Mouse (Mus musculus) midbrain, embryonic 14.5 days (tissue): Measurements from ENCODE around the gene Ddx54. TPM values are rescaled to one million over a fixed set of nuclear protein-coding genes. Genes with fewer than 3 reads are reported as not detected.

ENCODE experiments used
- ATAC-seq: fragments of 200-750 bp; cut with Nextera tagmentation; 2 replicates; pipeline ENCODE4 v1.8.0; 2017; ENCODE audit warnings: moderate number of reproducible peaks, moderate library complexity; ENCODE audit not compliant: low FRiP score, low TSS enrichment
- DNase-seq: peaks from one replicate; pipeline ENCODE4 v3.0.0-alpha.2; 2015
- H3K27ac ChIP-seq: fragments of 300-500 bp; sonication (generic); replicated peaks from 2 replicates; pipeline ENCODE4 v1.5.1; 2014; ENCODE audit warnings: mild to moderate bottlenecking, low read depth, low read length, moderate library complexity
- H3K27me3 ChIP-seq: fragments of 300-500 bp; sonication (generic); 2 replicates; pipeline ENCODE4 v1.6.1; 2014; ENCODE audit warnings: low read length, control low read depth, mixed read lengths; ENCODE audit not compliant: control insufficient read depth, insufficient read depth
- H3K36me3 ChIP-seq: fragments of 300-500 bp; sonication (generic); 2 replicates; pipeline ENCODE4 v1.6.1; 2014; ENCODE audit warnings: low read length, control low read depth; ENCODE audit not compliant: control insufficient read depth, insufficient read depth
- H3K4me1 ChIP-seq: fragments of 300-500 bp; sonication (generic); 2 replicates; pipeline ENCODE4 v1.6.1; 2014; ENCODE audit warnings: mild to moderate bottlenecking, antibody characterized with exemption, low read length, control low read depth; ENCODE audit not compliant: control insufficient read depth, insufficient read depth
- H3K4me2 ChIP-seq: fragments of 300-500 bp; sonication (generic); 2 replicates; pipeline ENCODE4 v1.6.1; 2014; ENCODE audit warnings: mild to moderate bottlenecking, low read length, moderate library complexity
- H3K4me3 ChIP-seq: fragments of 300-500 bp; sonication (generic); replicated peaks from 2 replicates; pipeline ENCODE4 v1.5.1; 2014; ENCODE audit warnings: low read depth, low read length
- H3K9ac ChIP-seq: fragments of 300-500 bp; sonication (generic); replicated peaks from 2 replicates; pipeline ENCODE4 v1.6.1; 2014; ENCODE audit warnings: mild to moderate bottlenecking, low read length, moderate library complexity
- H3K9me3 ChIP-seq: fragments of 300-500 bp; sonication (generic); 2 replicates; pipeline ENCODE4 v1.6.1; 2016; ENCODE audit warnings: low read length, control low read depth, mixed read lengths; ENCODE audit not compliant: control insufficient read depth
- WGBS: fragments of 180-500 bp; shearing (Covaris S2); extraction: QIAGEN DNeasy Blood & Tissue Kit; methylation state at CpG from one replicate; pipeline ENCODE4 v1.1.7; 2014; 5-methylcytosine and 5-hydroxymethylcytosine counted together
- polyA plus RNA-seq: library from polyadenylated mRNA; unstranded; fragments of >200 nt; fragmentation: Nextera tagmentation; extraction: Ambion mirVana; gene quantifications from 2 replicates; pipeline ENCODE4 v1.2.1, GENCODE M21; 2014

The Ddx54 gene
- polyA plus RNA-seq, 1 experiment from 2014 or later = 31.9 TPM

- 1% methylated on average over 52 of the region's 53 CpGs for WGBS
Measured at GRCm38 (mm10) chr5:120648569-120649373, 36.2 kb downstream of the Ddx54 start, which contains the start of gene Rasal1. Rasal1 (plus strand) TSS chr5:120648812.

DNA sequence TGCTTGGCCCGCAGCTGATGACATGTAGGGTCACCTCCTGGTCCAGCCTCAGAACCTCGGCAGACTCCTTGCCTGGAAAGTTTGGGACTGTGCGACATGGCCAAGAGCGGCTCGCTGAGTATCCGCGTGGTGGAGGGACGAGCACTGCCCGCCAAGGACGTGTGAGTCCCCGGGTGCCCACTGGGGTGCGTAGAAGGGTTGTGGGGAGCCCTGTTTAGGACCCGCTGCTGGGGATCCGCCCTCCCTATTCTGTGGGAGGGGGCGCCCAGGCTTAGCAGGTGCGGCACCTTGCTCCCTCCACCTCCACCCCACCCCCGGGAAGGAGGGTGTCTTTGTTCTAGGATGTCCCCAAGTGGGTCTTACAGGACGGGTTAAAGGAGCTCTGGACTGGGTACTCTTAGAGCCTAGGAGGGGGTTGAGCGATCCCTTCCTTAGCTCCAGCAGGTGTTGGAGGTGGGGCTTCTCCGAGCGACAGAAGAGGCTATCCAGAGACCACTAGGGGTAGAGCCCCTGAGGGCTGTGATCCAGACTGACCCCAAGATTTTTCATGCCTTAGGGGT is 36.9 kb downstream of the Ddx54 start:
- no peak overlapping the region for H3K27ac ChIP-seq
- WGBS = 3% methylated on average over 21 of the region's 21 CpGs
- no peaks in the 10 kb centered on the region for H3K36me3 ChIP-seq
- peaks cover 28% of the 10 kb centered on the region for H3K27me3 ChIP-seq
- DNase-seq (peak; percentile 37), ATAC-seq (no peak)
- H3K9me3 ChIP-seq = no peaks in the 10 kb centered on the region
- peaks cover 7% of the 10 kb centered on the region; the same call in 1 of the 2 replicates for H3K4me1 ChIP-seq
- no peak overlapping the region for H3K9ac ChIP-seq
- H3K4me2 ChIP-seq = peak overlapping the region; percentile 44
- peak overlapping the region; percentile 18 for H3K4me3 ChIP-seq

More at GRCm38 (mm10) chr5:120648569-120649373, 36.2 kb downstream of the Ddx54 start, which contains the start of gene Rasal1:
- H3K4me1 ChIP-seq = peaks cover 7% of the 10 kb centered on the region; the same call in 1 of the 2 replicates
- DNase-seq (peak; percentile 58), ATAC-seq (no peak)
- H3K9ac ChIP-seq = no peak within 1 kb of the TSS; the same call in 1 of the 2 replicates
- H3K4me2 ChIP-seq = peak within 1 kb of the TSS; percentile 44
- H3K36me3 ChIP-seq = no peaks in the 10 kb centered on the region
- no peaks in the 10 kb centered on the region for H3K9me3 ChIP-seq
- H3K27ac ChIP-seq = no peak within 1 kb of the TSS
- H3K4me3 ChIP-seq = peak within 1 kb of the TSS; percentile 18
- peaks cover 28% of the 10 kb centered on the region for H3K27me3 ChIP-seq

- H3K4me2 ChIP-seq = no peak overlapping the region
- ATAC-seq (no peak), DNase-seq (no peak)
- H3K4me1 ChIP-seq = peaks cover 7% of the 10 kb centered on the region; the same call in 1 of the 2 replicates
- no peaks in the 10 kb centered on the region for H3K36me3 ChIP-seq
- no peaks in the 10 kb centered on the region for H3K9me3 ChIP-seq
- no peak overlapping the region for H3K9ac ChIP-seq
- no peak overlapping the region for H3K4me3 ChIP-seq
- 25% methylated on average over 13 of the region's 13 CpGs for WGBS
- peaks cover 28% of the 10 kb centered on the region for H3K27me3 ChIP-seq
- no peak overlapping the region for H3K27ac ChIP-seq
Measured at GRCm38 (mm10) chr5:120649938-120650337, 37.4 kb downstream of the Ddx54 start.

DNA sequence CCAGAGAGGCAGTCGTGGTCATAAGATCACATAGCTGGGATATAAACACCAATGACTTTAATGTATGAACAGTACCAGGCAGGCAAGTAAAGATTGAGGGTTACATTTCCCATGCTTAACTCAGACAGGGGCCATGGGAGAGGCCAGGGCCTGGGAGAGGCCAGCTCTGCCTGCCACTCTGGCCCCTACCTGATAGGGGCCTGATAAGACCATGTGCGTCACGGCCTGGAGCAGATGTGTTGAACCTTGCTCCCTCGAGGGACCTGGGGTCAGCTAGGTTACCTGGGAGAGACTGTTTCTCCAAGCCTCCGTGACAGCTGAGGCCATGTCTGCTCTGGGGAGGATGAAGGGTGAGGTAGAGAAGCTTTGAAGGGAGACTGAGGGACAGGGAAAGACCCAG is 38.7 kb downstream of the Ddx54 start:
- WGBS = 83% methylated on average over 5 of the region's 5 CpGs
- peaks cover 7% of the 10 kb centered on the region; the same call in 1 of the 2 replicates for H3K4me1 ChIP-seq
- no peaks in the 10 kb centered on the region for H3K9me3 ChIP-seq
- peaks cover 28% of the 10 kb centered on the region for H3K27me3 ChIP-seq
- no peak overlapping the region for H3K4me2 ChIP-seq
- H3K27ac ChIP-seq = no peak overlapping the region
- H3K9ac ChIP-seq = no peak overlapping the region
- H3K4me3 ChIP-seq = no peak overlapping the region
- no peaks in the 10 kb centered on the region for H3K36me3 ChIP-seq
- ATAC-seq (no peak), DNase-seq (no peak)

DNA sequence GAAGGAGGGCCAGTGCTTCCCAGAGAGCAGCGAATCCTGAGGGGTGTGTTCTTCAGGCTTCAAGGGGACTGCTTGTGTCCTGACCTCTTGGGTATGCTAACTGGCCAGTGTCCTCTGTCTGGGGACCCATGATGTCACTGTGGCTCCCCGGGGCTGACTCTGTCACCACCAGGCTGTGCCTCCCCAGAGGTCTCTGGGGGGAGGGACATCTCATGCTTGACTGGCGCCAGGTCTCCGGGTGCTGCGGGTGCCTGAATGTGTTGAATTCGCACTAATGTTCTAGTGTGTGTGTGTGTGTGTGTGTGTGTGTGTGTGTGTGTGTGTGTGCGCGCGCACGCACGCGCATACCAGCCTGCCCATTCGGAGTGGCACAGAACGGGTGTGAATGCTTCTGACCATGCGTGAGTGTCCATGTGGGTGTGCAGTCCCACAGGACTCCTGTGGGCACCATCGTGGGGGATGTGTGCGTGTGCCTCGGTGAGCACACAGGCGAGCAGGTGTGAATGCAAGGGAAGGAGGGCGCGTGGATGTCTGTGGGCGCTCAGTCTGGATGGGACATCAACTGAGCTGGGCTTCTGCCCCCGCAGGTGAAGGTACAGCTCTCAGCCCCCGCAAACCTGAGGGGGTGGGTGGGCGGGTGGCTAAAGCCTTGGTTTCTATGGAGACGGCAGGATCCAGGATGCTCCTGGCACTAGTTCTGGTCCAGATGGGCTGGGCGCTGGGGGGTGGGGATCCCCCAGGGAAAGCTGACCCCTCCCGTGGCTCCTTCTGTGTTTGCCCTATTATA is 40.6 kb downstream of the Ddx54 start:
- no peak overlapping the region for H3K4me3 ChIP-seq
- no peak for ATAC-seq
- no peak overlapping the region for H3K27ac ChIP-seq
- no peak for DNase-seq
- peaks cover 7% of the 10 kb centered on the region; the same call in 1 of the 2 replicates for H3K4me1 ChIP-seq
- H3K9me3 ChIP-seq = no peaks in the 10 kb centered on the region
- H3K36me3 ChIP-seq = no peaks in the 10 kb centered on the region
- H3K27me3 ChIP-seq = peaks cover 18% of the 10 kb centered on the region
- H3K9ac ChIP-seq = no peak overlapping the region
- H3K4me2 ChIP-seq = no peak overlapping the region
- WGBS = 83% methylated on average over 28 of the region's 28 CpGs

GRCm38 (mm10) chr5:120653873-120654272 is 41.3 kb downstream of the Ddx54 start:
- peaks cover 14% of the 10 kb centered on the region for H3K27me3 ChIP-seq
- H3K9ac ChIP-seq = no peak overlapping the region
- DNase-seq = no peak
- no peaks in the 10 kb centered on the region for H3K36me3 ChIP-seq
- H3K4me2 ChIP-seq = no peak overlapping the region
- H3K4me1 ChIP-seq = peaks cover 3% of the 10 kb centered on the region; the same call in 1 of the 2 replicates
- no peaks in the 10 kb centered on the region for H3K9me3 ChIP-seq
- no peak overlapping the region for H3K27ac ChIP-seq
- 87% methylated on average over 2 of the region's 2 CpGs for WGBS
- no peak for ATAC-seq
- H3K4me3 ChIP-seq = no peak overlapping the region

GRCm38 (mm10) chr5:120656281-120656751 is 43.8 kb downstream of the Ddx54 start:
- H3K9me3 ChIP-seq = no peaks in the 10 kb centered on the region
- no peak for DNase-seq
- 86% methylated on average over 12 of the region's 12 CpGs for WGBS

GRCm38 (mm10) chr5:120660816-120661215 is 48.3 kb downstream of the Ddx54 start:
- Histone ChIP-seq H3K27me3 (no peaks in the 10 kb centered on the region), H3K4me2 (no peak overlapping the region), H3K27ac (peak overlapping the region; percentile 76), H3K4me1 (no peaks in the 10 kb centered on the region), H3K9ac (no peak overlapping the region), H3K4me3 (no peak overlapping the region), H3K9me3 (no peaks in the 10 kb centered on the region), H3K36me3 (no peaks in the 10 kb centered on the region)
- WGBS = 20% methylated on average over 5 of the region's 5 CpGs
- ATAC-seq = no peak
- DNase-seq = peak; percentile 76

More at GRCm38 (mm10) chr5:120656281-120656751, 43.8 kb downstream of the Ddx54 start:
- Histone ChIP-seq H3K4me2 (no peak overlapping the region), H3K9ac (no peak overlapping the region), H3K4me1 (no peaks in the 10 kb centered on the region), H3K4me3 (no peak overlapping the region), H3K36me3 (no peaks in the 10 kb centered on the region), H3K27ac (no peak overlapping the region), H3K27me3 (no peaks in the 10 kb centered on the region)
- ATAC-seq = no peak
